Mouse (Mus musculus) liver, embryonic 14.5 days (tissue): ENCODE measurements around the gene Popdc3. TPM values are rescaled to one million over a fixed set of nuclear protein-coding genes. Genes with fewer than 3 reads are reported as not detected.
"Not testable (repeated sequence)": the region's sequence is repeated elsewhere in the genome, so short reads cannot be mapped to it uniquely, and the experiment has no call there.

Experiments
- ATAC-seq: fragments of 200-750 bp; cut with Nextera tagmentation; 2 replicates; pipeline ENCODE4 v1.8.0; 2017; ENCODE audit warnings: moderate number of reproducible peaks, mild to moderate bottlenecking, moderate library complexity; ENCODE audit not compliant: insufficient read depth
- DNase-seq, 3 experiments: peaks; one replicate each; pipeline ENCODE4 v3.0.0-alpha.2; 2012 to 2013; ENCODE audit warnings: low read depth in 3 of 3, low spot score in 3 of 3
- H3K27ac ChIP-seq: fragments of 300-500 bp; sonication (generic); 2 replicates; pipeline ENCODE4 v1.5.1; 2014; ENCODE audit warnings: moderate library complexity, mild to moderate bottlenecking, control low read depth, inconsistent platforms
- H3K27me3 ChIP-seq: fragments of 300-500 bp; sonication (generic); 2 replicates; pipeline ENCODE4 v1.6.1; 2014; ENCODE audit warnings: mild to moderate bottlenecking, low read length, moderate library complexity; ENCODE audit not compliant: control insufficient read depth, insufficient read depth
- H3K36me3 ChIP-seq: fragments of 300-500 bp; sonication (generic); replicated peaks from 2 replicates; pipeline ENCODE4 v1.6.1; 2014; ENCODE audit warnings: low read depth; ENCODE audit not compliant: control insufficient read depth, insufficient read depth
- H3K4me1 ChIP-seq, 2 experiments: fragments of 200-500 bp in 1 of 2; fragments of 300-500 bp in 1 of 2; sonication (generic) in 1 of 2; replicated peaks; 2 replicates each; pipeline ENCODE4 v1.6.1; 2012 to 2014; ENCODE audit warnings: antibody characterized with exemption in 1 of 2, inconsistent platforms in 1 of 2, low read length in 1 of 2; ENCODE audit not compliant: control insufficient read depth in 2 of 2, insufficient read depth in 2 of 2
- H3K4me2 ChIP-seq: fragments of 300-500 bp; sonication (generic); 2 replicates; pipeline ENCODE4 v1.6.1; 2014; ENCODE audit warnings: low read depth, mild to moderate bottlenecking, control low read depth, moderate library complexity
- H3K4me3 ChIP-seq, 2 experiments: fragments of 200-500 bp in 1 of 2; fragments of 300-500 bp in 1 of 2; sonication (generic) in 1 of 2; 2 replicates each; pipeline ENCODE4 v1.5.1; 2012 to 2014; ENCODE audit warnings: low read depth in 2 of 2, low read length in 2 of 2, mild to moderate bottlenecking in 2 of 2, control low read depth in 1 of 2, inconsistent platforms in 1 of 2, moderate library complexity in 1 of 2; ENCODE audit not compliant: insufficient read depth in 1 of 2
- H3K9ac ChIP-seq: fragments of 300-500 bp; sonication (generic); replicated peaks from 2 replicates; pipeline ENCODE4 v1.6.1; 2014; ENCODE audit warnings: mild to moderate bottlenecking, control low read depth, moderate library complexity
- H3K9me3 ChIP-seq: fragments of 300-500 bp; sonication (generic); 2 replicates; pipeline ENCODE4 v1.6.1; 2016; ENCODE audit warnings: low read length, mixed read lengths; ENCODE audit not compliant: control insufficient read depth
- CTCF ChIP-seq: IDR thresholded peaks from 2 replicates; pipeline ENCODE4 v1.5.1; 2016; ENCODE audit warnings: antibody characterized with exemption, low read depth, control low read depth
- EP300 ChIP-seq: IDR thresholded peaks from 2 replicates; pipeline ENCODE4 v1.6.1; 2016; ENCODE audit warnings: antibody characterized with exemption, low read depth
- WGBS: fragments of 180-500 bp; shearing (Covaris S2); extraction: QIAGEN DNeasy Blood & Tissue Kit; methylation state at CpG from one replicate; pipeline ENCODE4 v1.1.7; 2014; ENCODE audit not compliant: insufficient replicate concordance; 5-methylcytosine and 5-hydroxymethylcytosine counted together
- polyA plus RNA-seq, 2 experiments: library from polyadenylated mRNA; depleted of rRNA in 1 of 2; stranded (reverse) in 1 of 2; unstranded in 1 of 2; fragments of >200 nt; fragmentation: Nextera tagmentation in 1 of 2; extraction: Ambion mirVana in 1 of 2; gene quantifications; 2 replicates each; pipeline versions ENCODE4 v1.2.1 to v1.2.3; 2012 to 2014

Popdc3 gene
- polyA plus RNA-seq (2012; rRNA removed) (0.03 TPM in 1 of 2 replicates, not detected in the other), polyA plus RNA-seq (2014; fragmentation: Nextera tagmentation; extraction: Ambion mirVana) (not detected in 2 replicates)

- H3K36me3 ChIP-seq, H3K9me3 ChIP-seq, H3K4me2 ChIP-seq, H3K9ac ChIP-seq, DNase-seq, H3K4me1 ChIP-seq, ATAC-seq, H3K27me3 ChIP-seq, H3K27ac ChIP-seq, H3K4me3 ChIP-seq: not testable (repeated sequence)
- WGBS: no CpG with 5 or more reads among the region's 5 CpGs
Measured at GRCm38 (mm10) chr10:45177798-45178197, at the start of gene Popdc3. Popdc3 (plus strand) TSS chr10:45178098.

GRCm38 (mm10) chr10:45129105-45129504 is 48.8 kb upstream of the Popdc3 start:
- H3K27me3 ChIP-seq: no peaks in the 10 kb centered on the region
- H3K36me3 ChIP-seq: no peaks in the 10 kb centered on the region; the same call in 1 of the 2 replicates
- TF ChIP-seq CTCF (no peak), EP300 (no peak)
- ATAC-seq (no peak), DNase-seq (no peak)
- no peaks in the 10 kb centered on the region for H3K9me3 ChIP-seq
- H3K4me1 ChIP-seq: peaks cover 7 to 10% of the 10 kb centered on the region in 2 experiments; a peak in 3 of 4 replicates
- WGBS: 84% methylated on average over 11 of the region's 11 CpGs
- no peak overlapping the region for H3K4me2 ChIP-seq
- no peak overlapping the region for H3K27ac ChIP-seq
- H3K4me3 ChIP-seq: no peak overlapping the region
- no peak overlapping the region for H3K9ac ChIP-seq

GRCm38 (mm10) chr10:45130004-45130403 is 47.9 kb upstream of the Popdc3 start:
- ATAC-seq (peak; percentile 93), DNase-seq (peak; percentile 65 to 73 (median 68))
- no peaks in the 10 kb centered on the region; the same call in 1 of the 2 replicates for H3K36me3 ChIP-seq
- peaks cover 7 to 10% of the 10 kb centered on the region in 2 experiments; a peak in 3 of 4 replicates for H3K4me1 ChIP-seq
- no peaks in the 10 kb centered on the region for H3K9me3 ChIP-seq
- no peaks in the 10 kb centered on the region for H3K27me3 ChIP-seq
- no peak overlapping the region for H3K9ac ChIP-seq
- H3K27ac ChIP-seq: no peak overlapping the region
- TF ChIP-seq EP300 (peak; percentile 87), CTCF (no peak)
- no peak overlapping the region for H3K4me3 ChIP-seq
- 20% methylated on average over 6 of the region's 6 CpGs for WGBS
- H3K4me2 ChIP-seq: no peak overlapping the region

- Histone ChIP-seq H3K4me3 (no peak overlapping the region), H3K9me3 (no peaks in the 10 kb centered on the region), H3K27ac (no peak overlapping the region), H3K4me2 (no peak overlapping the region), H3K27me3 (no peaks in the 10 kb centered on the region), H3K9ac (no peak overlapping the region), H3K36me3 (no peaks in the 10 kb centered on the region; the same call in 1 of the 2 replicates), H3K4me1 (peaks cover 7 to 10% of the 10 kb centered on the region in 2 experiments; a peak in 3 of 4 replicates)
- ATAC-seq (no peak), DNase-seq (peak; percentile 11 to 17 (median 16))
- TF ChIP-seq CTCF: peak; percentile 76
- no peak for TF ChIP-seq EP300
- 39% methylated on average over 4 of the region's 4 CpGs for WGBS
Measured at GRCm38 (mm10) chr10:45132371-45132770, 45.5 kb upstream of the Popdc3 start.

- DNase-seq (no peak), ATAC-seq (no peak)
- no peaks in the 10 kb centered on the region for H3K27me3 ChIP-seq
- no peak overlapping the region for H3K4me3 ChIP-seq
- H3K4me1 ChIP-seq: no peaks in the 10 kb centered on the region
- H3K36me3 ChIP-seq: no peaks in the 10 kb centered on the region
- no peak overlapping the region for H3K4me2 ChIP-seq
- TF ChIP-seq EP300 (no peak), CTCF (no peak)
- no peak overlapping the region for H3K9ac ChIP-seq
- H3K9me3 ChIP-seq: no peaks in the 10 kb centered on the region
- no peak overlapping the region for H3K27ac ChIP-seq
- 74% methylated on average over 7 of the region's 7 CpGs for WGBS
Measured at GRCm38 (mm10) chr10:45136806-45137205, 41.1 kb upstream of the Popdc3 start.
